In genomic region chr8:124896010-124896631, GRCm38 (mm10) we compare ENCODE assay signal across 8 mouse cellular contexts. TPM values are rescaled to one million over a fixed set of nuclear protein-coding genes. Genes with fewer than 3 reads are reported as not detected.
DNase-seq lines count a peak whose midpoint lies in the region; ATAC-seq and TF ChIP-seq lines count a peak whose summit lies in the region.

No protein-coding gene starts in this region.

- H3K4me2 ChIP-seq in forebrain, embryonic 16.5 days (ENCODE audit: low read length): peak overlapping the region; percentile 89
- H3K4me2 ChIP-seq in liver, embryonic 14.5 days (ENCODE audit: low read depth): peak overlapping the region; percentile 98

- peak overlapping the region; percentile 100 for H3K4me3 ChIP-seq in left cerebral cortex, adult 2 months
- H3K4me3 ChIP-seq in forebrain, embryonic 16.5 days (replicated peaks; ENCODE audit: low read length): peak overlapping the region; percentile 100
- peak overlapping the region; percentile 79 to 83 for H3K4me3 ChIP-seq in liver, embryonic 14.5 days (ENCODE audit: insufficient read depth in 1 of 2, low read depth in 2 of 2, low read length in 2 of 2)

- peaks cover 34% of the 10 kb centered on the region for H3K4me1 ChIP-seq in forebrain, embryonic 16.5 days (replicated peaks; ENCODE audit: control insufficient read depth, insufficient read depth, low read length)
- H3K4me1 ChIP-seq in liver, embryonic 14.5 days (replicated peaks; ENCODE audit: control insufficient read depth in 2 of 2, insufficient read depth in 2 of 2, low read length in 1 of 2): peaks cover 9 to 12% of the 10 kb centered on the region in 2 experiments

- peak in 1 of 2 experiments; percentile 18 for DNase-seq in left cerebral cortex, adult 2 months (ENCODE audit: extremely low spot score in 1 of 2, low spot score in 2 of 2)
- no peak for DNase-seq in left cerebral cortex, adult 9 months (ENCODE audit: low spot score in 2 of 2)
- DNase-seq in brain, embryonic 14.5 days (ENCODE audit: low read depth): peak; percentile 25
- DNase-seq in liver, embryonic 14.5 days (ENCODE audit: low read depth in 3 of 3, low spot score in 3 of 3): no peak
- DNase-seq in layer of hippocampus, postnatal 36 days: no peak
- no peak for DNase-seq in right cerebral cortex, adult 2 months (ENCODE audit: low spot score in 2 of 2)
- DNase-seq in layer of hippocampus, adult 18-20 months (ENCODE audit: low spot score in 2 of 2): no peak

- H3K9ac ChIP-seq in forebrain, embryonic 16.5 days (replicated peaks; ENCODE audit: low read depth, low read length): peak overlapping the region; percentile 88
- no peak overlapping the region for H3K9ac ChIP-seq in liver, embryonic 14.5 days (replicated peaks)

- peaks cover 12% of the 10 kb centered on the region for H3K36me3 ChIP-seq in forebrain, embryonic 16.5 days (ENCODE audit: control insufficient read depth, insufficient read depth)
- H3K36me3 ChIP-seq in liver, embryonic 14.5 days (replicated peaks; ENCODE audit: control insufficient read depth, insufficient read depth, low read depth): peaks cover 28% of the 10 kb centered on the region

- 84% methylated on average over 26 of the region's 26 CpGs for WGBS in forebrain, embryonic 16.5 days
- WGBS in liver, embryonic 14.5 days (ENCODE audit: insufficient replicate concordance): 87% methylated on average over 26 of the region's 26 CpGs

- no peak for TF ChIP-seq EP300 in liver, embryonic 14.5 days (IDR thresholded peaks at IDR 0.05; ENCODE audit: low read depth)

- peak overlapping the region; percentile 95; the same call in 1 of the 2 replicates for H3K27ac ChIP-seq in left cerebral cortex, adult 2 months
- peak overlapping the region; percentile 87 for H3K27ac ChIP-seq in forebrain, embryonic 16.5 days (ENCODE audit: low read length)
- no peak overlapping the region for H3K27ac ChIP-seq in liver, embryonic 14.5 days

- no peak for TF ChIP-seq POLR2A in brain, embryonic 14.5 days (IDR thresholded peaks at IDR 0.05; ENCODE audit: borderline replicate concordance, extremely low read depth, insufficient read depth, insufficient read length, poor library complexity, severe bottlenecking)

- H3K27me3 ChIP-seq in forebrain, embryonic 16.5 days (replicated peaks; ENCODE audit: control insufficient read depth, insufficient read depth, low read length): no peaks in the 10 kb centered on the region
- no peaks in the 10 kb centered on the region for H3K27me3 ChIP-seq in liver, embryonic 14.5 days (ENCODE audit: control insufficient read depth, insufficient read depth, low read length)

- H3K9me3 ChIP-seq in forebrain, embryonic 16.5 days (ENCODE audit: control insufficient read depth, low read length): no peaks in the 10 kb centered on the region
- no peaks in the 10 kb centered on the region for H3K9me3 ChIP-seq in liver, embryonic 14.5 days (ENCODE audit: control insufficient read depth, low read length)

- TF ChIP-seq CTCF in left cerebral cortex, adult 2 months (IDR thresholded peaks at IDR 0.05): no peak
- no peak for TF ChIP-seq CTCF in brain, embryonic 14.5 days (IDR thresholded peaks at IDR 0.05; ENCODE audit: borderline replicate concordance, extremely low read depth, insufficient read depth, insufficient read length)
- no peak for TF ChIP-seq CTCF in liver, embryonic 14.5 days (IDR thresholded peaks at IDR 0.05; ENCODE audit: low read depth)

- intact Hi-C loops in left cerebral cortex, adult 2 months (cut with DNase I): loop anchor here (2.0 to 5.0 kb wide), 3 partner anchors 53 to 136 kb away; partner anchors contain the start of genes Egln1 and Tsnax

- ATAC-seq in forebrain, embryonic 16.5 days: no peak
- ATAC-seq in liver, embryonic 14.5 days (ENCODE audit: insufficient read depth): no peak

RNA-seq across cellular contexts. Expression of gene Exoc8, which starts 1.4 kb away (rescaled TPM):
- total RNA-seq in left cerebral cortex, adult 2 months (2021): 10 to 100 TPM; 35.1 to 36.5 TPM
- polyA plus RNA-seq in brain, embryonic 14.5 days (2012; rRNA removed): 10.3 and 15.2 TPM in 2 replicates
- 15.0 and 15.2 TPM in 2 replicates for polyA plus RNA-seq in forebrain, embryonic 16.5 days (2015; fragmentation: Nextera tagmentation; extraction: Ambion mirVana)
- 2.6 and 3.7 TPM in 2 replicates for polyA plus RNA-seq in liver, embryonic 14.5 days (2012; rRNA removed)
- 2.4 and 2.6 TPM in 2 replicates for polyA plus RNA-seq in liver, embryonic 14.5 days (2014; fragmentation: Nextera tagmentation; extraction: Ambion mirVana)
- 10 to 100 TPM; 36.6 to 36.8 TPM for total RNA-seq in layer of hippocampus, postnatal 36 days (2021)
- 10 to 100 TPM; 33.5 to 36.9 TPM for total RNA-seq in layer of hippocampus, adult 18-20 months (2021)

RNA-seq across cellular contexts. Expression of gene Sprtn, which starts 1.6 kb away (rescaled TPM):
- total RNA-seq in left cerebral cortex, adult 2 months (2021): 10 to 100 TPM; 13.8 to 15.5 TPM
- 20.0 and 20.3 TPM in 2 replicates for polyA plus RNA-seq in brain, embryonic 14.5 days (2012; rRNA removed)
- polyA plus RNA-seq in forebrain, embryonic 16.5 days (2015; fragmentation: Nextera tagmentation; extraction: Ambion mirVana): 10.6 and 12.9 TPM in 2 replicates
- polyA plus RNA-seq in liver, embryonic 14.5 days (2012; rRNA removed): 4.8 and 7.0 TPM in 2 replicates
- polyA plus RNA-seq in liver, embryonic 14.5 days (2014; fragmentation: Nextera tagmentation; extraction: Ambion mirVana): 4.9 and 5.0 TPM in 2 replicates
- 10 to 100 TPM; 14.4 to 16.1 TPM for total RNA-seq in layer of hippocampus, postnatal 36 days (2021)
- 10 to 100 TPM; 13.1 to 13.2 TPM for total RNA-seq in layer of hippocampus, adult 18-20 months (2021)

RNA-seq across cellular contexts. Expression of gene 2810004N23Rik, which starts 33.2 kb away (rescaled TPM):
- 10 to 100 TPM; 19.0 to 20.3 TPM for total RNA-seq in left cerebral cortex, adult 2 months (2021)
- polyA plus RNA-seq in brain, embryonic 14.5 days (2012; rRNA removed): 22.6 and 23.7 TPM in 2 replicates
- 36.1 and 38.3 TPM in 2 replicates for polyA plus RNA-seq in forebrain, embryonic 16.5 days (2015; fragmentation: Nextera tagmentation; extraction: Ambion mirVana)
- 8.9 and 13.5 TPM in 2 replicates for polyA plus RNA-seq in liver, embryonic 14.5 days (2012; rRNA removed)
- 17.9 and 18.2 TPM in 2 replicates for polyA plus RNA-seq in liver, embryonic 14.5 days (2014; fragmentation: Nextera tagmentation; extraction: Ambion mirVana)
- total RNA-seq in layer of hippocampus, postnatal 36 days (2021): 10 to 100 TPM; 23.3 to 26.1 TPM
- 10 to 100 TPM; 21.2 to 24.5 TPM for total RNA-seq in layer of hippocampus, adult 18-20 months (2021)

RNA-seq across cellular contexts. Expression of gene Gnpat, which starts 33.3 kb away (rescaled TPM):
- 10 to 100 TPM; 54.7 to 65.8 TPM for total RNA-seq in left cerebral cortex, adult 2 months (2021)
- 81.7 and 84.6 TPM in 2 replicates for polyA plus RNA-seq in brain, embryonic 14.5 days (2012; rRNA removed)
- polyA plus RNA-seq in forebrain, embryonic 16.5 days (2015; fragmentation: Nextera tagmentation; extraction: Ambion mirVana): 92.7 TPM in 2 replicates
- 23.3 and 35.7 TPM in 2 replicates for polyA plus RNA-seq in liver, embryonic 14.5 days (2012; rRNA removed)
- 39.0 and 39.6 TPM in 2 replicates for polyA plus RNA-seq in liver, embryonic 14.5 days (2014; fragmentation: Nextera tagmentation; extraction: Ambion mirVana)
- 10 to 100 TPM; 55.6 to 68.3 TPM for total RNA-seq in layer of hippocampus, postnatal 36 days (2021)
- 10 to 100 TPM; 58.4 to 61.9 TPM for total RNA-seq in layer of hippocampus, adult 18-20 months (2021)

RNA-seq across cellular contexts. Expression of gene Egln1, which starts 53.0 kb away (rescaled TPM):
- total RNA-seq in left cerebral cortex, adult 2 months (2021): 10 to 100 TPM; 66.7 to 68.4 TPM
- 56.9 and 58.9 TPM in 2 replicates for polyA plus RNA-seq in brain, embryonic 14.5 days (2012; rRNA removed)
- polyA plus RNA-seq in forebrain, embryonic 16.5 days (2015; fragmentation: Nextera tagmentation; extraction: Ambion mirVana): 21.3 and 21.8 TPM in 2 replicates
- 4.2 and 5.5 TPM in 2 replicates for polyA plus RNA-seq in liver, embryonic 14.5 days (2012; rRNA removed)
- polyA plus RNA-seq in liver, embryonic 14.5 days (2014; fragmentation: Nextera tagmentation; extraction: Ambion mirVana): 3.3 and 3.9 TPM in 2 replicates
- total RNA-seq in layer of hippocampus, postnatal 36 days (2021): 10 to 100 TPM; 62.5 to 63.4 TPM
- 10 to 100 TPM; 67.8 to 69.6 TPM for total RNA-seq in layer of hippocampus, adult 18-20 months (2021)
